Mouse (Mus musculus): ENCODE results near the gene Fam241b. TPM values are rescaled to one million over a fixed set of nuclear protein-coding genes. Genes with fewer than 3 reads are reported as not detected.

The Fam241b gene
- polyA plus RNA-seq, 1 experiment from 2014 or later: 10.3 TPM

Other genes starting within 250 kb of the Fam241b start
- gene Col13a1, start 164.8 kb downstream of the Fam241b start, polyA plus RNA-seq (2014; fragmentation: Nextera tagmentation; extraction: Ambion mirVana): 6.0 and 7.4 TPM in 2 replicates
- 8.5 and 20.9 TPM in 2 replicates for gene Neurog3, start 10.8 kb downstream of the Fam241b start, polyA plus RNA-seq (2014; fragmentation: Nextera tagmentation; extraction: Ambion mirVana)
- gene Tspan15, start 87.3 kb upstream of the Fam241b start, polyA plus RNA-seq (2014; fragmentation: Nextera tagmentation; extraction: Ambion mirVana): 31.5 and 32.5 TPM in 2 replicates
- 0.50 and 0.98 TPM in 2 replicates for gene Tacr2, start 108.5 kb upstream of the Fam241b start, polyA plus RNA-seq (2014; fragmentation: Nextera tagmentation; extraction: Ambion mirVana)
- gene Hk1, start 236.0 kb upstream of the Fam241b start, polyA plus RNA-seq (2014; fragmentation: Nextera tagmentation; extraction: Ambion mirVana): 20.3 and 24.1 TPM in 2 replicates